Comparison of ENCODE assay signal across 13 mouse cellular contexts in genomic region chr12:73260339-73260738, GRCm38 (mm10). TPM values are rescaled to one million over a fixed set of nuclear protein-coding genes. Genes with fewer than 3 reads are reported as not detected.
DNase-seq lines count a peak whose midpoint lies in the region.
"Had no signal": no experiment of that assay in that cellular context is flagged by ENCODE, and none has a peak within 500 bp of the region (broad histone marks: within the 10 kb centered on the region; RNA-seq: fewer than 3 reads in every experiment).

No protein-coding gene starts in this region.

- peak; percentile 52 for DNase-seq in heart, adult 11 months
- DNase-seq in heart, adult 8-10 months (ENCODE audit: low spot score) = no peak
- DNase-seq: adrenal gland, adult 2 months; adrenal gland, adult 8-10 months; adrenal gland, postnatal 10 days; adrenal gland, postnatal 14 days; adrenal gland, postnatal 25 days; adrenal gland, postnatal 36 days; B cell, adult 2 months; cerebellum, adult 11 months; cerebellum, adult 11-12 months; cerebellum, adult 18-20 months; cerebellum, adult 2 months had no signal

RNA-seq across cellular contexts. Expression of gene Trmt5, which starts 26.2 kb away (rescaled TPM):
- 10 to 100 TPM; 39.5 to 63.8 (median 49.1) TPM for total RNA-seq in heart, adult 8-10 months (2022)

RNA-seq across cellular contexts. Expression of gene Slc38a6, which starts 26.2 kb away (rescaled TPM):
- 1 to 10 TPM; 3.2 to 5.8 (median 4.5) TPM for total RNA-seq in heart, adult 8-10 months (2022)
